Mouse (Mus musculus) C2C12 (cell line): ENCODE results near the gene Pla2g4a.

Experiments
- CEBPB ChIP-seq: IDR thresholded peaks from one replicate; pipeline ENCODE4 v1.6.1; 2011; ENCODE audit warnings: low read depth, mild to moderate bottlenecking, control low read depth, moderate library complexity
- CTCF ChIP-seq: IDR thresholded peaks from one replicate; pipeline ENCODE4 v1.5.1; 2011; ENCODE audit not compliant: control insufficient read depth, insufficient read depth, insufficient read length
- MAX ChIP-seq: IDR thresholded peaks from one replicate; pipeline ENCODE4 v1.6.1; 2011; ENCODE audit warnings: mild to moderate bottlenecking, control low read depth
- MYOG ChIP-seq: IDR thresholded peaks from one replicate; pipeline ENCODE4 v1.6.1; 2011; ENCODE audit not compliant: control insufficient read depth, insufficient read length; ENCODE audit errors: extremely low read depth
- USF1 ChIP-seq: IDR thresholded peaks from one replicate; pipeline ENCODE4 v1.6.1; 2011; ENCODE audit warnings: low read depth, mild to moderate bottlenecking, control low read depth, moderate library complexity

GRCm38 (mm10) chr1:149943611-149944010 lies 17.5 kb downstream of the Pla2g4a start:
- TF ChIP-seq CTCF (no peak), MAX (no peak), CEBPB (no peak), MYOG (no peak), USF1 (no peak)
